Mouse (Mus musculus) thymus, postnatal 10 days (tissue): ENCODE data around the gene Slc26a9.

Source experiments
- DNase-seq, 2 experiments: peaks; one replicate each; pipeline ENCODE4 v3.0.0; 2021; ENCODE audit warnings: low spot score in 2 of 2

Slc26a9 gene

DNA sequence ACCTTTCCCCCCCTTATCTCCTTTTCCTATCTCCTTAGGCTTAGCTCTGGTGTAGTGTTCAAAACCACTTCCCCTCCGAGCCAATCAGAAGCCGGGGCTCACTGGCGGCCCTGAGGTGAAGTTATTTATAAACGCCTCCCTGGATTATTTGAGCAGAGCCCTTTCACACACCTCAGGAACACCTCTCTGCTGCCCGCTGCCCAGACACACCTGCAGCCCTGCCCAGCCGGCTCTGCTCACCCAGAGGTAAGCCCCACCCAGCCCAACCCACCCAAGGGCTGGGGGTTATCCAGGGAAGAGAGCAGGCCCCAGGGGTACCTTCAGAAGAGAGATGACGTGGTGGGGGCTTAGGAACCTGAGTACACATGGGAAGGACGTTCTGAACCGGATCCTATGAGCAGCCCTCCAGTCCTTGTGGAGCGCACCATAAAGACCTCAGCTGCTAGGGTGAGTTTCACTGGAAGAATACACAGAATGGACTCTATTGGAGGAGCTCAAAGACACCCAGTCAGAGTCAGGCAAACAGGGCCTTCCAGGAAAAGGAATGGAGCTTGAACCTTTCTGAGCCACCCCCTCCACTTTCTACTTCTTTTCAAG lies at the start of gene Slc26a9:
Gene Slc26a9 (plus strand): TSS at position 155 of the 597 bp plus-strand sequence.
- DNase-seq = no peak

DNA sequence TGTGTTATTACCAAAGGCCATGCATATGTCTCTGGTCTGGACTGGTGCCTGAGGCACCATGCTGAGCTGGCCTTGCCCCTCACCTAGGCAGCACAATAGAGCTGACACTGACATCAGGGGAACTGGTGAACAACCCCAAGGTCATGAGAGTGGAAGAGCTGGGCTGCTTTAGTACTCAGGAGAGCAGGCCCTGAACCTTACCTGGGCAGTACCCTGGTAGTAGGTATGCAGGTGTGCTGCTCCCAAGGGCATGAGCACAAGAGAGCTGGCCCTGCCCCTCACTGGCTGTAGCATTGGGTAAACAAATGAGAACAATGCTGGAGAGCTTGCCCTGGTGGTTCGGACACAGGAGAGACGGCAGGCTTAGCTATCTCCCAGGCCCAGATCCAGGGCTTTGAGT lies 48.5 kb upstream of the Slc26a9 start:
- no peak for DNase-seq

DNA sequence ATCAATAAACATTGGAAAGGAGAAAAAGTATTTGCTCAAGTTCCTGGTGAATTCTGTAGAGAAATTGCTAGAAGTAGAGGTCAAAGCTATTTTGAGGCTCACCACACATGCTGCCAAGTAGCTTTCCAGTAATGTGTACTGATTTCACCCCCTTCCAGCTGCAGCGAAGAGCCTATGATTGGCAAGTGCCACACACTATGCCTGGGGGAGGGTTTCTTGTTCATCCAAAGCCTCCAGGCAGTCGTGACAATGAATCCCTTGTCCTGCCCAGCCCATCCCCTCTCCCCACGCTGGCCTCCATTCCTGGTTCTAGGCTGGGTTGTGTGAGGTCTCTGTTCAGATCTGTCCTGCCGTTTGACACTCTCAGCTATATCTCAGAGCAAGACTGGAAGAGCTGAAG lies 47.5 kb upstream of the Slc26a9 start:
- DNase-seq = no peak

DNA sequence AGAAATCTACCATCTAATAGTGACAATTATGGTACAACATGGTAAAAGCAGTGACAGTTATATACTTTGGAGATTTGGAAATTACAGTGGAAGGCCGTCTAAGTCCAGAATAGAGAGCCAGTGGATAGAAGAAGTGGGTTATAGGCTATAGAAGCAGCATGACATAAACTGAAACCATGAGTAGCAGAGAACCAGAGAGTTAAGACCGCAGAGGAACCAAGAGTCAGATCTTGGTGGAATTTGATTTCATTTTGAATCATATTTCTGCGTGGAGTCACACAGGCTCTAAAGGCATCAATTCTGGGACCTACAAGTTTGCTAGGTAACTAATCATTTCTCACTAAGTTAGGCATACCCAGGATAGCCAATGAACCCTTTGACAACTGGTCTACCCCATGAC lies 45.1 kb upstream of the Slc26a9 start:
- no peak for DNase-seq

DNA sequence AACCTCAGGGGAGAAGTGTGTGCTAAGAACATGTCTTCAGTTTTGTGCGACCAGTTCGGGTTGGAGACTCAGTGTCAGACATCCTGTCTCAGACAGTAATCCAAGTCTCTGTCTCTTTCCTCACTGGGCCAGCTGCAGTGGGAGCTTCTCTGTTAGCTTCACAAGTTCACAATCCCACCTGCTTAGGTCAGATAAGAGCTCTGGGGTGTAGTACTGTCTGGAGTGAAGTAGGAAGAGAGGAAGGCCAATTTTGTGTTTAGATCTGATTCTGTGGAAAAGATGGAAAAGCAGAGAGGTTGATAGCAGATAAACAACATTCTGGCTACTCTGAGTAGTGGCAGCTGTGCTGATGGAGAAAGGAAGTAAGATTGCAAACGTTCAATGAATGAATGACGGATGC lies 44.2 kb upstream of the Slc26a9 start:
- DNase-seq = no peak

DNA sequence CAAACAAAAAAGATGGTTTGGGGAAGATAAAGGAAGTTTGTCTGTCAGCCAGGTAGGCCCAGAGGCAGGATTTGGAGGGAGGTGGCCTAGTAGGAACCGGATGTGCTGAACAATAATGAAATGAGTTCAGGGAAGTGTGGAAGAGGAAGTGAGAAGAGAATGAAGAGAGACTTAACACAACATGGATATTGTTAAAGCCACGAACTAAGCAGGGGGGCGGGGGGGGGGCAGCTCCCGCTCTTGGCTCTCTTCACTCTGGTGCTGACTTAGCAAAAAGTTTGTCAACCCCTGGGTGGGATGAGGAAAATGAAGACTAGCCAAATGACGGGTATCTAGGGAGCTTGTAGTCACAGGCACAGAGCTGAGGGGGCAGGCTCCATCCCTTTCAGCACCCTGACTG lies 43.4 kb upstream of the Slc26a9 start:
- no peak for DNase-seq

DNA sequence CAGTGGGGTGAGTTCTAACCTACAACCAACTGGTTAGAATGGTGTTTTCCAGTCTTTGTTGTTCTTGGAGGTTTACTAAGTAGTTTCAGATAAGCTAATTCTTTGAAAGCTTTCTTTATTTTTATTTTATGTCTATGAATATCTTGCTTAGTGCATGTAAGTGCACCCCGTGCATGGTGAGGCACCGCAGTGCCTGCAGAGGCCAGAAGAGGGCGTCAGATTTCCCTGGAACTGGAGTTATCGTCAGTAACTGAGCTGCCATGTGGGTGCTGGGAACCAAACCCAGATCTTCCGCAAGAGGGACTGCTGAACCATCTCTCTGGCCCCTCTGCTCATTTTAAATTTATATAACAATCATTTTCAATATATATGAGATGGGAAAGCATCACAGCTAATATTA lies 42.4 kb upstream of the Slc26a9 start:
- no peak for DNase-seq

DNA sequence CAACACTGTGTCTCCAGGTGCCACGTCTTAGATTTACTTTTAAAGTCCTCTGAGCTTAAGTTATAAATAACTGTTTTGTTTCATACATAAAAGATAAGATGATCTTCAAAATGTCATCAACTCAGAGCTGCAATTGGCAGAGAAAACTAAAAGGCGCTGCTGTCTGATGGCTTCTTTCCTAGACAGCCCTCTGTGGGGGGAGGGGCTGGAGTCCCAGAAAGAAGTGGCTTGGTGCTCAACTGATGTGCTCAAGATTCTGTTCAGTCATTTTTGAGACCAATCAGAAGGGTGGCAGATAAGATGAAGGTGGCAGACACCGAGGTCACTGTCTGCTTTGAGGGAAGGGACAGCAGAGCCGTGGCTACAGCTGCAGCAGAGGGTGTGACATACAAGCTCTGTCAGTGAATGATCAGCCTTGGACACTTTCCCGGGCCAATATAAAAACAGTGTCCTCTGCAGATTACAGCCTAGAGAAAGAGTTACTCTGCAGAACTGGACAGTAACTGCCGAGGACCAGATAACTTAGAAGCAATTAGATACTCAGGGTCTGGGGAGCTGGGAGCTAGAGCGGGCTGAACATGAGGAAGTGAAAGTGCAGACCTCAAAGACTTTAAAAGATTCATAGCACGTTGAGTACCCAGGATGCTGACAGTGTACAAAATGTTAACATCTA lies 41.6 kb upstream of the Slc26a9 start:
- peak in 1 of 2 experiments; percentile 18 for DNase-seq

DNA sequence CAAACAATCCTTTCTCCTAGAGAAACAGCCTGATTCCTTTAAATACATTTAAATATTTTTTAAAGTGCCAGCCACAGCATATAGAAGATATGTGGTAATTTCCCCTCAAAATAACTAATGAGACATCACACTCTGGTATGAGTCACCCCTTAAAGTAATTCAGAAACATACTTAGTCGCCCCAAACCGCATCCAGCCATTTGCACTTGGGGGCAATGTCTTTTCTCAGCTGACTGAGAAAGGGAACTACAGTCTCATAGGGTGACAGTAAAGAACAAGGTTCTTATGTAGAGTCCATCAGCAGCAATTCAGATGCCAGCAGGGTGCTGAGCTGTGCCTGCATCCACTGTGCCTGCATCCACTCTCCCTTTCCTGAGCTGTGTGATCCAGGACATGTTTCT lies 40.3 kb upstream of the Slc26a9 start:
- no peak for DNase-seq

DNA sequence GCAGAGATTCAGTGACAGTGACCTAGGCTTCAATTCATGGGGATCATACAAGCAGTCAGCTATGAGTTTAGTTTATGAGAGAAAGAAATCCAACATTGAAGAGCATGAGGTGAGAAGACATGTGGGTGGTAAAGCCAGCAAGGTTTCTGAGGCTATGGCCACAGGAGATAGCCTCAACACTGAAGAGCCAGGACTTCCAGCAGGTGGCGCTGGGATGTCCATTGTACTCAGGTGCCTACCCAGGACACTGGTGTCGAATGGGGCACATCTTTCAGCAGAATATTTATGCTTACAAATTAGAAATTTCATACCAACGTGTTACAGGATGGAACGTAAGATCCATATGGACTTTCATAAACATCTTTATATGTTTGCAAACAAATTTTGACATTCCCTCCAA lies 35.5 kb upstream of the Slc26a9 start:
- peak in 1 of 2 experiments; percentile 64 for DNase-seq

DNA sequence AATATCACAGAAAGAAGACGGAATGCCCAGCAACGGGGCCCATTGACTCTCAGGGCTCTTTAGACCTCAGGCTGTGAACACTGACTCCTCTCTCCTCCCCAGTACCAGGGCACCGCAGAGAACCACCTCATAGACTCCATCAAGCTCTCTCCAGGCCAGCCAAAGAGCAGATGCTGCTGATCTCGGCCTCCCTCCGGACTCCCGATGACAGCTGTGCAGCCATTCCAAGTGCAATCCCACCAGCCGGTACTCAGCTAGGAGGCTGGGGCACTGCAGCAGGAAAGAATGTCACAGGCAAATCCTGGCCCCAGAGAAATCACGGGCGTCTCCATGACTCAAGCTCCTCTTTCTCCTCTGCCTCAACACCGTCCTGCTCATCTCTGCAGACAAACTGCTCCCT lies 32.3 kb upstream of the Slc26a9 start:
- no peak for DNase-seq

DNA sequence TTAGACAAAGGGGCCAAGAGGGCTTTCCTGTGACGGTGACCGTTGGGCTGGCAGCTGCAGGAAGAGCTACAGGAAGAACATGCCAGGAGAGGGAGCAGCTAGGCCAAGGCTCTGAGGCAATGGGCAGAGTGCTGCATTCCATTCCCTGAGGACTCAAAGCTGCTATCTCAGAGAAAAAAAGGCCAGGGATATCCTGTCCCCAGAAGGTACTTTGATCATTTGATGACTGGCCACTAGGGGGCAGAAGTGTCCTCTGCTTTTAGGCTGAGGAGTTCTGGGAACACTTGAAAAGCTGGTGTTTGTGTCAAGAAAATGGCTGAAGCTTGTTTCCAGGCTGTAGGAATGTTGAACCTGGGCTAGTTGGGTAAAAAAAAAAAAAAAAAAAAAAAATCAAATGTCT lies 31.4 kb upstream of the Slc26a9 start:
- DNase-seq = peak; percentile 59 to 87

DNA sequence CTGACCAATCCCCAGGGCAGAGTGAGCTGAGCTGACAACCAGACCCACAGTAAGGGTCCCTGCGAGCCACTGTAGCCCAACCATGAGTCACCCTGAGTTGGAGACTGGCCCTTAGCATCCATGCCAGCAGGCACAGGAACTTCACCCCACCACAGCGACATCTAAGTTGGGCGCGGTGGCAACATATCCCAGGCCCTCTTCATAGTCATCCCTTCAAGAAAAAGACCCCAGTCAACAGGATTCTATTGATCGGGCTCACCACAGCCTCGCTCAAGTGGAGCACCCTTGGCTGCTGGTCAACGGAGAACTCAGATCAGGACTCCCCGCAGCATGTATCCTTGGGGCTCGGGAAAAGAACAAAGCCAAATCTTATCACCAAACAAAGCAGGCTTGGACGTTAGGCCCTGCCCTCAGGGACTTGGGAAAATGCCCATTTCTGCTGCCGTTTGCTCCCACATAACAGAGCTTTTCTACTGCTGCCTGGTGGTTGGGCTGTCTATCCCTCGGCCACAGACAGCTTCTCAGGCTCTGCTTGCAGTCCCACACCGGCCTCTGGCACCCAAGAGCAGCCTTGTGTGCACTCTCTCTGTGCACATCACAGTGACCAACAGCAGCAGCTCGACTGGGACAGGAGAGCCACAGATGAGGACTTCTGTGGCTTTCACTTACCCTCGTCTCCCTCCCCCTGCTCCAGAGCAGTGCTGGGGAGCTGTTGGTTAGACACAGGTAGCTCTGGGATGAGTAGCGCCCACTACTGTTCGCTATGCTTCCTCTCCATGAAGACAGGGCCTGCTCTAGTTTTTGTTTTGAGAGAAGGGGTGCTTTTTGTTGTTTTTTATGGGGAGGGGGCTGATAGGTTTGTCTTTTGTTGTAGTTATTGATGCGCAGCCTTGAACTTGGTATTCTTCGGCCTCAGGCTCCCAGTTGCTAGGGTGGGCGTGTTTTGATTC lies 29.2 kb upstream of the Slc26a9 start:
- no peak for DNase-seq

DNA sequence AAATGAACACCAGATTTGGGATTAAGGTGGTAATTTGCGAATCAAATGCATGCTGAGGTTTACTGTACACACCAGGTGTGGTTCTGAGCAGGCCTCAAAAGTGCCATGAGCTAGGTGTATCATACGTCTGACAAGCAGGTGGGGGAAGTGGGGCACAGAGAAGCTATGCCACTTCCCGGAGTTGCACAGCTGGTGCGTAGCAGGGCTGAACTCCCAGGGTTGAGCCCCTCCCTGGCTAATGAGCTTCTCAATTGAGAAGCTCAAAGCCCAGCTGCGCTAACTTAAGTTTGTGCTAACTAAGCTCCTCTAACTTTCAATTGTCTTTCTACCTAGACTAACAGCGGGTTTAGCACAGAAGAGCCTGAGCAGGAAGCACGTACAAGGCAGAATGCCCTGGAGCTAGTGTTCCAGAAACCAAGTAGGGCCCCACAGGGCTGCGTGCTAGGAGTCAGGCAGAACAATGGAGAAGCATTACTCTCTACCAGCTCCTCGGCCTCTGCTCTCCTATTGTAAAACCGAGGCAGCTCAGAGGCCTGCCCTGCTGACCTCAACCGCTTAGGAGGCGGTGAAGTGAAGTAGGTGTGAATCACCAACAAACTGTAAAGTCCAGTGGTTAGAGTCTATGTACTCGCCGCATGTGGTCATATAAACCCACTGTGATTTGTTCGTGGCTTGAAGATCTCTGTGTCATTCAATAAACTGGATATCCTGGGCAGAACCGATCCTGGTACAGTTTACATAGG lies 24.7 kb upstream of the Slc26a9 start:
- peak; percentile 53 to 63 for DNase-seq

DNA sequence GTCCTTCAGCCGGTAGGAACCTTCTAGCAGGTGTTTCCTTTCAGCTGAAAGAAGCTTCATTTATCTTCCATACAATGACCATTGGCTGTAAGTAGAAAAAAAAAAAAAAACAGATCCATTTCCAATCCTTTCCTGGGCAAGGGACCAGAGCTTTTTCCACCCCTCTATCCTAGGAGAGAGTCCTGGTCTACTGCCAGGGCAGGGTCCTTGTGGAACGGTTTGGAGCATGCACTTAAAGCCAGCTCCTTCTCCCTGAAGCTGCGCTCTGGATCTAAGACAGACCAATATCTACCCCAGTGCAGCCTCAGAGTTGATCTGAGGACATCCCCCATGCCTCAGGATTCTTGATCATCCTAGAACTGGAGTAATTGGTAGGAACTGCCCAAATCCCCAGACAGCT lies 21.8 kb upstream of the Slc26a9 start:
- no peak for DNase-seq

DNA sequence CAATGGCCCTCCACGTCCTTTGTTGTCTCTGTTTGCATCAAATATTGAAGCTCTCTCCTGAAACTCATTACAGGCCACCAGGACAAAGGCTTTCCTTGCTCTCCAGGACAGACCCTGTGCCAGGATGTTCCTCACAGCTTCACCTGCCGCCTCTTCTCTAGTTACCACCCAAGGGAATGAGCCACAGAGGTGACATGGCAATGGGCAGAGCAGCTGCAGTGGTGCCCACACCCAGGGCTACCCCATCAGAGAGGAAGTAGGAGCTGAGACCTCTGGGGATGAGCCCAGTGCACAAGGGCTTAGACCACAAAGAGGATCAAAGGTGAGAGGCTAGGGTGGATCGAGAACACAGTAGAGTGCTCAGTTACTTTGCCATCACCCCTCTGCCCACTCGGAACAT lies 20.3 kb upstream of the Slc26a9 start:
- DNase-seq = no peak

DNA sequence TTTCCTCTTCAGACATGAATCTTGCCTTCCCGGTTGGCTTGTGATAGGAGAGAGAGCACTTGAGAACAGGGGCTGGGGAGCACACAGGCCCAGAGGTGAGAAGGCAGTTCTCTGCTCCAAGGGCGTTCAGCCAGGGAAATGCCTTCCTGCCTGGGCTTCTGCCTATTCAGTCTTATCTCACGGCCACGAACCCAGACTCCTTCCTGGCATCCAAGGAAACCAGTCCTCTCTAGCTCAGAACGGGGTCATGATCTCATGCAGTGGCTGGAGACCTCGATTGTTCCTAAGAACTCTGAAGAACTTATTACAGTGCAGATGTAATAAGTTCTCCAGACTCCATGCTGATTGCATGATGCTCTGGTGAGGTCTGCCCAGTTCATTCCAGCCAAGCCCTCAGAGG lies 17.2 kb upstream of the Slc26a9 start:
- DNase-seq = no peak

DNA sequence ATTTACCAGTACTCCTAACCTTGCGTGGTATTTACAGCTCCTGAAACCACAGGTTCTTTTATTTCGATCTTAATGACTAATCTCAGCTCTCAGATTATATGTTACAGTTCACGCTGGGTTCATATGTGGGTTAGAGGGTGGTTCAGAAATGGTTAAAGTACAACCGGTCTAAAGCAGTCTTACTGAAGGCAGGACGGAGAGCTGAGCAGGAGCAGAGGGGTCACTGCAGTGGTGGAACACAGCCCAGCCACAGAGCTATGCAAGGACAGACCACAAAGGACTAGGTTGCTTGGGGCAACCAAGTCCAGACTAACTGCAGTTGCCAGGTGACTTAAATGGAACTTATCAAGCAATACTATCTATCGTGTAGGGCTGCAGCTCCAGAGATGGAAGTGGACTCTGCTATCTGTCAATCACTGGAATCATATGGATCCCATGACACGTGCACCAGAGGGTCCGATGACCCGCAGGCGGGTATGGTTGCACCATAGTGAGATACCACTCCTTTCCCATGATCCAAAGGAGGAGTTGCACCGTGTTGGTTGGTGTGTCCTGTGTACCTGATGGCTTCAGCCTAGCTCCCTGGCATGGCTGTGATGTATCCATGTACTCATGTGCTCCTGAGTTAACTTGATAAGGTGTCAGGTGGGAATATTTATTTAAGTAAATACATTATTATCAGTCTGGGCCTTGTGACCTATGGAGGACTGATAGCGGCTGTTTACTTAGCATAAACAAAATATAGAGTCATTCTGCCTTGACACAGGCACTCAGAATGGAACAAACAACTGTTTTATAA lies 13.0 kb upstream of the Slc26a9 start:
- no peak for DNase-seq

DNA sequence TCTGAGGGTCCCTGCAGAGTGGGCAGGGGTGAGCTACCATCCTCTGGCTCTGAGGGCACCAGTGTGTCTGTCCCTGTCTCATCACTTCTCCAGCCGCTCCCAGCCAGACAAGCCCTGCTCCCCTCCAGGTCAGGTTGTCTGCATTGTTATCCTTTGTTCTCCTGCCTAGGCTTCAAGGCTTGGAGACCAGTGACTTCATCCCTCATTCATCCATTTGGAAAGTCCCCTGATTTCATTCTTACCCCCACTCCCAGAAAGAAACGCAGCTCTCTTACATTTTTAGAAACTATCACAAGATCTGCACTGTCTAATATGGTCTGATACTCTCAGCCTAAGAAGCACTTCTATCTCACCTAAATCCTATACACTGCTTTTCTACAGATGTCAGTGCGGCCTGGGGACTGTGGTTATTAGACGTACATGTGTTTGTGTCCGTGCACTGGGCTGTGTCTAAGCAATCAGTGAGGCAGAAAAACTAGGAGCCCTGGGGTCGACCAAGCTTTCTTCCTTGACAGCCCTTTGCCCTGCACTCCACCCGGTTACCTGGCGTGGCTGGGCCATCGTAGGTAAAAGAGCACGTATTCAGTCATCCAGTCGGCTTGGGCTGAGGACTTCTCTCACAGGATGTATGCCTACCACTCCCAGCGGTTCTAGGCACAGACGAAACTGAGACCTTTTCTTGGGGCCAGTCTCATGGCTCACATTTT lies 10.2 kb upstream of the Slc26a9 start:
- no peak for DNase-seq

DNA sequence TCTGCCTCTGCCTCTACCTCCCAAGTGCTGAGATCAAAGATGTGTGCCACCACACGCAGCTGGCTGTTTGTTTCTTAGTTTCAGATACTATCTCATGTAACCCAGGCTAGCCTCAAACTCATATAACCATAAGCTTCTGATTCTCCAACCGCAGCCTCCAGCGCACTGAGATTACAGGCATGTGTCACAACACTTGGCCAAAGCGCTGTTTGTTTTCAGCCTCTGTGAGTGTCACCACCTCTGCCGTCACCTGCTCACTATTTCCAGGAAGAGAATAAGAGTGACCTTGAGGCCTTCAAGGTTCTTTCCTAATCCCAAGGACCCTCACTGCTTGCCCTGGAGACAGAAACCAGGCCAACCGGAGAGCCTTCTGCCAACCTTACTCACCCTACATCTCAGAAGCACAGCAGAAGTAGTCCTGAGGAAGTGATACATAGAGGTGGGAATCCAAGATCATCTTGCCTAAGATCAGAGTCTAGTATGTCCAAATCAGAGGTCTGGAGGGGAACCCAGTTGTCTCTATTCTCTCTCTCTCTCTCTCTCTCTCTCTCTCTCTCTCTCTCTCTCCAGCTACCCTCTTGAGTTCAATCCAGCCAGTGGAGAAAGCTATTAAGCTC lies 9.1 kb upstream of the Slc26a9 start:
- no peak for DNase-seq
